Mouse (Mus musculus): Measurements from ENCODE around the gene Disp1. TPM values are rescaled to one million over a fixed set of nuclear protein-coding genes. Genes with fewer than 3 reads are reported as not detected.

Gene Disp1
- total RNA-seq, 2 experiments from 2014 or later: 7.6 to 8.3 TPM

DNA sequence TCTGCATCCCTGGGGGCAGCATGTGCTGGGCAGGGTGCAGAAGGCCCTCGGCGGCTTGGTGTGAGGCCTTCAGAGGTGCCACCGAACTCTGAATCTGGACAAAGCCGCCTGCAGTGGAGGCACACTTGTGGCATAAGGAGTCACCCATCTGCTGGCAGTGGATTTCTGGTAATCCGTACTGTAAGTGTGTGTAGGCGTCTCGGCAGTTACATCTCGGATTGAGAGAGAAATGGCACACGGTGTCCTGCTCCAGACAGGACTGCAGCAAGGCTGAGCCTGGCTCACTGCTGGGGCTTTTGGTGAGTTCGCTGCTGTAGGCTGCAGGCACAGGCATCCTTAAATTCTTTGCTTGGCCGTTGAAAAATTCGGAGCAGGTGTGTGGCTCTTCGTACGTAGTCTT is 134.5 kb downstream of the Disp1 start:
- no peak for DNase-seq

DNA sequence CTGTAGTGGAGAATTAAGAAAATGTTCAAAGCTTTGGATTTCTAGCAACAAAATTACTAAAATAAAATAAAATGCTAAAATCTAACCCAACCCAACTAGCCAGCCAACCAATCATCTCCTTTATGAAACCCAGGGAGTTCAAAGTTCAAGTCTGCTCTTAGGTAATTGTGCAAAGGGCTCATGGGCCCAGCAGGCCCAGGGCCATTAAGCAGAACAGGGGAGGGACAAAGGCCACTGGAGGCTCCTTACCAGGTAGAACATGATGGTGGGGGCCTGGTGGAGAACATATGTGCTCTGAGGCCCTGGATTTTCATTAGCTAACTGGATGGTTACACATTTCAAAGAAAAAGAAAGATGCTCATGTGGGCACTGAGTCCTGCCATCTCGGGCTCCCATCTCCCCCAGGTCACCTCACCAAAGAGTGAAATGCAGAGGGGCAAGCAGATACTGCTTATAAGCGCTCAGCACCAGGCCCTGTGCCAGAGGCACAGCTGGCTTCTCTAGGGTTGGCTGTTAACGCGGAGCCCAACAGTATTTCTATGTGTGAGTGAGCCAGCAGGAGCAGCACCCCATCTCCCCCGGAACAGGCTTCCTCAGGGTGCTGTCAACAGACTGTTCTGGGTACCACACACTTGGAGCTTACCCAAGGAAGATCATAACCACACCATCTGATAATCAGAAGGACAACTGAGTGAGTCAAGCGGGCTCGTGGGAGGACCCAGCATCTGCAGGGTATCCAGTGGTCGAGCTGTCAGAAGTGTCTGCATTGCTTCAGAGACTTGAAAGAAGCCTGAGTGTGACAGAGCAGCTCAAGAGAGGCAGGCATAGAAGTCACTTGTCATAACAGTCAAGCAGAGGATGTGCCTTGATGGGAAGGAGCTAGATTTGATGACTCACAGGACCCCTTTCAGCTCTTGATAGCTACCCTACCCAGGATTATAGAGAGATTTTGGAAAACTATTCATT is 137.0 kb downstream of the Disp1 start:
- peak; percentile 25 to 34 for DNase-seq

DNA sequence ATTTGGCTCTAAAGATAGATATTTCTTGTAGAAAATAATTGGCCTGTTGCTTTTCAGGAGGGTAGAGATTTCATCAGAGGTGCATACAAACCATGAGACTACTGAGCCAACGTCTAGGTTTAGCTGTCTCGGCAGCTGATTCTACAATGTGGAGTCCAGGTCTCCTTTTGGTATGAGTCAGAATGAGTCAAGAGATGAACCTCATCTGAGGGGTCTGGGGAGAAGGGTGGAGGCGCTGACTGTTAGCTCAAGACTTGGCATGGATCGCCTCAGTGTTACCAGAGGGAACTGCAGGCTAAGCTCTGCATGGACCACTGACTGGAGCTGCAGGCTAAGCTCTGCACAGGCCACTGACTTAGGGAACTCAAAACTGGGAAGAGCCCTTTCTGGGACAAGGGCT is 138.9 kb downstream of the Disp1 start:
- peak in 1 of 2 experiments; percentile 50 for DNase-seq

GRCm38 (mm10) chr1:183081126-183081525 is 140.2 kb downstream of the Disp1 start:
- no peak for DNase-seq

- no peak for DNase-seq
These were observed 146.1 kb downstream of the Disp1 start for GRCm38 (mm10) chr1:183075121-183075822.

GRCm38 (mm10) chr1:183072263-183073050 is 148.9 kb downstream of the Disp1 start:
- DNase-seq: peak; percentile 78 to 93

DNA sequence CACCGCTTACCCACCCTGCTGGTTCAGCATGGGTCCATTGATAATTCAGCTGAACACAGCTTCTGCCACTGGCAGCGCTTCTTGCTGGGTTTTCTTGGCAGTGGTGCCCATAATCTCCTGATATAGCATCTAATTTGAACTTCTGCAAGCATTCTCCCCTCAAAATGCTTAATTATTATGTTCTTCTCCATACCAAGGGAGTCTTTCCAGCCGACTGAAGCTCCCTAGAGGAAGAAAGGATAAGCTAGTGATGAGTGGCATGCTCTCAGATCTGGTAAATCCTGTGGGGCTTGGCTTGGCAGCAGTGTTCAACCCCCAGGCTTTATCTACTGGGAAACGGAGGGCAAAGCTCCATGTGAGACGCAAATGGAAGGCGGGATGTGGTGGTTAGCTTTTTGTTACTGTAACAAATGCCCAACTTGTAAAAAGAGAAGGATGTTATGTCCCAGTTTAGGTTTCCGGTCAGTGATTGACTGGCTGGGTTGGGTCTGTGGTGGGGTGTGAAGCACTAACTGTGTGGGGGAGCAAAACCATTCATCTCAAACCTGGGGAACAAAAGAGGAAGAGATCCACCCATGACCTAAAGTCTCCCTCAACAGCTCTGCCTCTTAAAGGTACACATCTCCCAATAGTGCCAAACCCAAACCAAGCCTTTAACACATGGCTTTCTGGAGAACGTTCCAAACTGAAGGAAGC is 151.2 kb downstream of the Disp1 start:
- DNase-seq: no peak

GRCm38 (mm10) chr1:183067807-183068206 is 153.5 kb downstream of the Disp1 start:
- peak; percentile 34 to 44 for DNase-seq

- DNase-seq: no peak
These were observed 154.3 kb downstream of the Disp1 start for GRCm38 (mm10) chr1:183066981-183067380.

- no peak for DNase-seq
These were observed 160.7 kb downstream of the Disp1 start for GRCm38 (mm10) chr1:183060611-183061010.

DNA sequence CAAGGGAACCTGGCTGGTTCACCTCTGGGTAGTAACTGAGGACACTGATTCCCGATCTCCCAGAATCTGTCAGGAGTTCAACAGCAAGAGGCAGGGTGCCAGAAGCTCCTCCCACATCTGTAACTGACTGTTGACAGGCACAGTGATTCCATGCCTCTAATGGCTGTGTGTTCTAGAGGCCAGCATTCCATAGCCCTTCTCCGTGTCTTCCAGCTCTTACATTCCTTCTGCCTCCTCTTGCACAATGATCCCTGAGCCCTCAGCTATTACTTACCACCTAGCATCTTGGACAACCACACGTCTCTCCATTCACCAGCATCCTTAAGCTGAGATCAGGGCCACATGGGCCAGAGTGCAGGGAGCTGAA is 165.1 kb downstream of the Disp1 start:
- peak; percentile 73 to 74 for DNase-seq

DNA sequence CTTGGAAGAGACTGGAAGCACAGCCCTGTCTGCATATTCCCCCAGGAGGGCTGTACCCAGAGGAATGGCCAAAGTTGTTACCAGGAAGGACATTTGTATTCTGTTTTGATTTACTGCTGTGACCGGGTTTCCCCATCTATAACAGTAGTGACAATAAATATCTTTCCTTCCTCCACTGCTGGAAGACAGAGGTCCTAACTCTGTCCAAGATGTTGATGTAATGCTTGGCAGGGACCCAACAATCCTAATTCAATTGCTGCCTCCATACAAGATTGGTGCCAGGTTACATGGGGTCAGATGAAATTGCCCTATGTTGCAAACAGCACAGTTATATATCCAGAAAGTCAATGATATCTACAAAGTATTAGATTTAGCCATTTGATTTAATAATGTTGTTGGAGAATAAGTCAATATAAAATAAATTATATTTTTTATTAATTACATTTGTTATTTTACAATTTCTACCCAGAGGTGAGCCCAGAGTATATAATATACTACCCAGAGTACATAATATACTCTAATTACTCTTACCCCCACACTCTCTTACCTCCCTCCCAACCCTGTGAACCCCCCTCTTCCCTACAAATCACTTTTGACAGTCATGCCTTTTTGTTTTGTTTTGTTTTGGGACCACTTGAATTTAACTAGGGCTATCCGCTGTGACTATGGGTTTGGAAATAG is 165.6 kb downstream of the Disp1 start:
- peak; percentile 83 to 84 for DNase-seq

DNA sequence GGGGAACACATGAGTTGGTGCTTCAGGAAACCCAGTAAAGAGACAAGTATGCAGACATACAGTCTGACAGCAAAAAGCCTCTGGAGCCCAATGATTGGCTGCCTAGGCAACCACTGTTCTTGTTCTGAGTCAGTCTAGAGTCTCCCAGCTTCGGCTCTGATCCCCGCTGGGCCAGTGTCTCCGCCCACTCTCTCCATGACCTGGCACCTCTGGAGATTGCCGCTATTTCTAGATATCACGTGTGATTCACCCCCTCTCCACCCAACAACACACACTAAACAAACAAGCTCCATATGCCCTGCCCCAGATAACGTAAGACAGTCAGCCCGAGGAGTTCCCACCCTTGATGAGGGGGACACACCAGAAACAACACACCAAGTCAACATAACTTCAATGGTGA is 168.7 kb downstream of the Disp1 start:
- peak; percentile 73 to 80 for DNase-seq

- DNase-seq: peak; percentile 76 to 78
These were observed 172.0 kb downstream of the Disp1 start for GRCm38 (mm10) chr1:183049295-183049694.

DNA sequence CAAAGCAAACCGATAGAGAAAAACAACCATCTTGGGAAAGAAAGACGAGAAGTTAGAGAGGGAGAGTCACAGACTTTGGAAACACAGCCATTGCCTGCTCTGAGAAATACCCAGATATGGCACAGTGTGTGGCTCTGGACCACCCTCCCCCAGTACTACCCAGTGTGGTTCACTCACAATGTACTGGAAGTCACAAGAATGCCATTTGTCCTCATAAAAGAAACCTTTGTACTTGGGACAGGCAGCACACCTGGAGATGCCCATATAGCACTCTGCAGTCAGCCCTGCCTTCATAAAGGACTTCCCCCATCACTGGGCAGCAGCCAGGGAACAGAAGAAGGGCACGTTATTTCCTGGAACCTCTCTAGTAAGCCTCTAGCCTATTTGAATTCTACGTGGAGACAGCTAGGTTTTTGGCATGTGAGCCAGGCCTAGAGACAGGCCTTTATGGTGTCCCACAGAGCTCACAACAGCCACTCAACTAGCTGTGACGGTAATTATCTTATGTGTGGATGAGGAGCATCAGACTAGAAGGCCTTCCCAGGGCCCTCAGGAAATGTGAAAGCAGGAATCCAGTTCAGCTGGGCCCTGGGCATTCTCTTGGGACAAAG is 173.3 kb downstream of the Disp1 start:
- DNase-seq: no peak

DNA sequence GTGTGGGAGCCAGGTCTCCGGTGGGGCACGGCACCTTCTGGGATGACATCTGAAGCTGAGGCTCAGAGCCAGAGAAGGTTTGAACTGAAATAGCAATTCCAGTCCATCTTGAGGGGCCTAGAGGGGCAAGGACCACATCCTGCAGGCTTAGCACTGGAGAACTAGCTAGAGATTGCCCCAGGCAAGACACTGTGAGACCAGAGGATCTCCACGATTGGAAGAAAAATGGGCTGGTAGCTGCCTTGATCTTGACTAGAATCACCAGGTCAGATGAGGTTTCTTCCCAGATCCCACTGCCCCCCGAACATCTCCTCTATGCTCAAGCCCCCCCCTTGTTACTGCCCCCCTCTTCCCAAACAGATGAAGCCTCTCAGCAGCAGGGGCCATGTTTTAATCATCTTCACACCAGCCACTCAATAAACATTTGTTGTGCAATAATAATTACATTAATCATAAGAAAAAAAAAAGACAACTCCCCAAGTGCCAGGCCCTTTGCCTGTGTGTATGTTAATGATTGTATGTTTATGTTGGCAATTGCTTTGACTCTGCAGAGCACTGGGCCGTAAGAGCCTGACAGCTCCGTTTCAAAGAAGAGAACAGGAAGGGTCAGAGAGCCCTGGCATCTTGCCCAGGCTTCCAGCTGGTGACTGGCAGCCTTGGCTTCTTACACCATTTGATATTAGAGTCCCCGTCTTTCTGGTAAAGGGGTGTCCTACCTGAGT is 174.0 kb downstream of the Disp1 start:
- peak; percentile 50 to 51 for DNase-seq

DNA sequence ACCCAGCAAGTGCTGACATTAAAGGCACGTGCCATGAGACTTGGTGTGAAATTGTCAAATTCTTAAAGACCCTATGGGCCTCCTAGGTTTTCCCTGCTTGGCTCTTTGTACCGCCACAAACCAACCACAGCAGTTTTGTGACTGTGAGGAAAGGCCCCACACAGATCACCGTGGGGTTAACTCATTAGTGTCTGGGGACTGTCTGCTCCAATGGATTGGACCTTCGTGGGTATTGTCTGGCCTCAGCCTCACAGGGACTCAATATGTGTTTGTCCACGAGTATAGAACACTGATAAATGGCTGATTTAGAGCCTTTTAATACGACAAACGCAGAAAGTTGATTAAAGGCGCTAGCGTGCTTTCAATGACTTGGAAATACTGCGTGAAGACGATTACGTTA is 175.2 kb downstream of the Disp1 start:
- no peak for DNase-seq

DNA sequence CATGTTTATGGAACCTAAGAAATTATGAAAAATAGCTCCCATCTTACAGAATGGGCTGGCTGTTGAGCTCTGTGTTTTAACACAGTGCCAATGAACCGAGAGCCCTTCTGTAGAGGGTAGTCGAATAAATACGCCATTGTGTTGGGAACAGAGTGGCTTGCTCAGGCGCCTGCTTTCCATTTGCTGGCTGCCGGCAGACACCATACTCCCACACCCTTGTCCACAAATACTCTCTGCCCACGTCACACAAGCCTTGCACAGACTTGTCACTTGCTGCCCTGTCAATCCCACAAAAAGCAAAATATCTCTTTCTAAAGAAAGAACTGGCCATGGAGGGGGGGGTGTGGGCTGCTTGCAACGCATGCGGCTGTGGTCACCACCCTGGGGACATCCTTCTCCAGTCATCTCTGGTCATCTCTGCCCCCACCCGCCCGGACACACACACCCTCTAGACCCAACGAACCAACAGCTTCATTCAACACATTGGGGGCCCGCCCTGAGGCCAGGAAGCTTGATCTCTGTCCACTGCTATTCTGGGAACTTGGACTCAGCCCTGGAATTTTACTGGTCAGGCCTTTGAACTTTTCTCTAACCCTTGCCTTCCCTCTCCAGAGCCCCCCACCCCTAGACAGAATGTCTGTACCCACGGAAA is 178.0 kb downstream of the Disp1 start:
- DNase-seq: peak; percentile 58 to 79

- peak; percentile 68 to 74 for DNase-seq
These were observed 179.6 kb downstream of the Disp1 start for GRCm38 (mm10) chr1:183041703-183042102.

Measured in heart, adult 18-20 months (tissue).